Mouse (Mus musculus) myocyte (in vitro differentiated cells): Measurements from ENCODE around the gene Proz.

Experiments
- CEBPB ChIP-seq: IDR thresholded peaks from 2 replicates; pipeline ENCODE4 v1.6.1; 2011; ENCODE audit warnings: mild to moderate bottlenecking, moderate library complexity; ENCODE audit not compliant: poor library complexity, insufficient read depth, severe bottlenecking
- E2F4 ChIP-seq: IDR thresholded peaks from one replicate; pipeline ENCODE4 v1.6.1; 2011; ENCODE audit warnings: mild to moderate bottlenecking, control low read depth, moderate library complexity; ENCODE audit not compliant: insufficient read depth
- MAX ChIP-seq: IDR thresholded peaks from one replicate; pipeline ENCODE4 v1.6.1; 2011; ENCODE audit warnings: low read depth, mild to moderate bottlenecking, control low read depth
- MYOD1 ChIP-seq, 3 experiments: IDR thresholded peaks; one replicate each; pipeline ENCODE4 v1.6.1; 2011; ENCODE audit warnings: control low read depth in 2 of 3, low read depth in 2 of 3, mild to moderate bottlenecking in 2 of 3, moderate library complexity in 1 of 3; ENCODE audit not compliant: insufficient read length in 2 of 3, control insufficient read depth in 1 of 3
- MYOG ChIP-seq, 3 experiments: IDR thresholded peaks; one replicate each; pipeline ENCODE4 v1.6.1; 2011; ENCODE audit warnings: control low read depth in 2 of 3, low read depth in 2 of 3, mild to moderate bottlenecking in 2 of 3; ENCODE audit not compliant: insufficient read length in 2 of 3, control insufficient read depth in 1 of 3, insufficient read depth in 1 of 3
- POLR2A ChIP-seq: IDR thresholded peaks from one replicate; pipeline ENCODE4 v1.6.1; 2011; ENCODE audit warnings: low read depth, mild to moderate bottlenecking, control low read depth, moderate library complexity; ENCODE audit not compliant: insufficient read length
- POLR2AphosphoS2 ChIP-seq: IDR thresholded peaks from one replicate; pipeline ENCODE4 v1.6.1; 2011; ENCODE audit warnings: low read depth, control low read depth; ENCODE audit not compliant: insufficient read length
- SRF ChIP-seq: IDR thresholded peaks from one replicate; pipeline ENCODE4 v1.6.1; 2011; ENCODE audit warnings: low read depth; ENCODE audit not compliant: control insufficient read depth, insufficient read length
- TCF12 ChIP-seq: IDR thresholded peaks from one replicate; pipeline ENCODE4 v1.6.1; 2011; ENCODE audit warnings: mild to moderate bottlenecking, control low read depth; ENCODE audit not compliant: poor library complexity, insufficient read depth, severe bottlenecking
- TCF3 ChIP-seq: IDR thresholded peaks from one replicate; pipeline ENCODE4 v1.6.1; 2011; ENCODE audit warnings: low read depth, control low read depth; ENCODE audit not compliant: insufficient read length
- USF1 ChIP-seq: IDR thresholded peaks from one replicate; pipeline ENCODE4 v1.6.1; 2011; ENCODE audit warnings: low read depth, mild to moderate bottlenecking, control low read depth, moderate library complexity

- TF ChIP-seq POLR2A (no peak), E2F4 (no peak), SRF (no peak), TCF12 (no peak), CEBPB (no peak), USF1 (no peak), MYOG (IDR thresholded peaks at IDR 0.05; ENCODE audit: control insufficient read depth in 1 of 3, insufficient read depth in 1 of 3, insufficient read length in 2 of 3, low read depth in 2 of 3) (no peak), MAX (no peak), POLR2AphosphoS2 (no peak), MYOD1 (IDR thresholded peaks at IDR 0.05; ENCODE audit: control insufficient read depth in 1 of 3, insufficient read length in 2 of 3, low read depth in 2 of 3) (no peak), TCF3 (no peak)
Observed at GRCm38 (mm10) chr8:13050550-13050949, 10.2 kb upstream of the Proz start.
